32 mouse cellular contexts compared by ENCODE assay signal in genomic region chr8:64238645-64239044, GRCm38 (mm10). TPM values are rescaled to one million over a fixed set of nuclear protein-coding genes. Genes with fewer than 3 reads are reported as not detected.
DNase-seq lines count a peak whose midpoint lies in the region; ATAC-seq and TF ChIP-seq lines count a peak whose summit lies in the region.
"Had no signal": no experiment of that assay in that cellular context is flagged by ENCODE, and none has a peak within 500 bp of the region (broad histone marks: within the 10 kb centered on the region; RNA-seq: fewer than 3 reads in every experiment).

No protein-coding gene starts in this region.

- no peak for TF ChIP-seq CTCF in brain, embryonic 14.5 days (IDR thresholded peaks at IDR 0.05; ENCODE audit: borderline replicate concordance, extremely low read depth, insufficient read depth, insufficient read length)

- 36% methylated on average over 2 of the region's 2 CpGs for WGBS in limb, embryonic 13.5 days
- WGBS in limb, embryonic 10.5 days = 93% methylated on average over 2 of the region's 2 CpGs

- peak; percentile 66; the same call in 1 of the 2 replicates for ATAC-seq in limb, embryonic 13.5 days (ENCODE audit: low FRiP score, low read depth)
- ATAC-seq: forebrain, embryonic 13.5 days; forebrain, postnatal 0 days; hindbrain, embryonic 16.5 days; inflammation-experienced regulatory T-cells, adult 6 months; intestine, embryonic 16.5 days; Patski had no signal

- H3K4me2 ChIP-seq in limb, embryonic 13.5 days (replicated peaks) = no peak overlapping the region
- H3K4me2 ChIP-seq: embryonic facial prominence, embryonic 13.5 days; forebrain, embryonic 13.5 days; heart, embryonic 13.5 days; hindbrain, embryonic 13.5 days had no signal

- no peaks in the 10 kb centered on the region for H3K4me1 ChIP-seq in limb, embryonic 13.5 days
- H3K4me1 ChIP-seq in limb, embryonic 10.5 days = no peaks in the 10 kb centered on the region
- H3K4me1 ChIP-seq: embryonic facial prominence, embryonic 10.5 days; embryonic facial prominence, embryonic 13.5 days; forebrain, embryonic 13.5 days; heart, embryonic 10.5 days; heart, embryonic 13.5 days; hindbrain, embryonic 13.5 days had no signal

- intact Hi-C loops in heart, postnatal 10 days (cut with DNase I) = no loop called here

- peak; percentile 45 to 51 for DNase-seq in cerebellum, postnatal 10 days
- DNase-seq in cerebellum, adult 18-20 months = no peak
- DNase-seq in heart, postnatal 10 days = peak; percentile 1
- DNase-seq in heart, adult 11 months = no peak
- DNase-seq in limb, embryonic 10.5 days (ENCODE audit: low spot score) = no peak
- DNase-seq in brain, embryonic 14.5 days (ENCODE audit: low read depth) = peak; percentile 46
- DNase-seq in gastrocnemius, adult 8-10 months (ENCODE audit: low spot score in 2 of 2) = no peak
- DNase-seq: adrenal gland, postnatal 10 days; B cell, adult 2 months; cerebellum, adult 11-12 months; cerebellum, postnatal 36 days; embryo, embryonic 11 days; forebrain, postnatal 0 days; gastrocnemius, adult 2 months; gastrocnemius, postnatal 25 days; heart, adult 2 months; kidney, adult 18-20 months had no signal

- no peak for TF ChIP-seq POLR2A in brain, embryonic 14.5 days (IDR thresholded peaks at IDR 0.05; ENCODE audit: borderline replicate concordance, extremely low read depth, insufficient read depth, insufficient read length, poor library complexity, severe bottlenecking)

- H3K4me3 ChIP-seq in limb, embryonic 13.5 days = no peak overlapping the region
- H3K4me3 ChIP-seq in limb, embryonic 10.5 days = no peak overlapping the region
- H3K4me3 ChIP-seq: embryonic facial prominence, embryonic 10.5 days; embryonic facial prominence, embryonic 13.5 days; erythroblast, embryonic 14.5 days; forebrain, embryonic 13.5 days; gastrocnemius, adult 2 months; heart, adult 2 months; heart, embryonic 10.5 days; heart, embryonic 13.5 days; hindbrain, embryonic 13.5 days had no signal

- H3K27ac ChIP-seq in limb, embryonic 13.5 days = no peak overlapping the region
- H3K27ac ChIP-seq in limb, embryonic 10.5 days = no peak overlapping the region
- H3K27ac ChIP-seq: embryonic facial prominence, embryonic 10.5 days; embryonic facial prominence, embryonic 13.5 days; forebrain, embryonic 13.5 days; gastrocnemius, adult 2 months; heart, adult 2 months; heart, embryonic 10.5 days; heart, embryonic 13.5 days; hindbrain, embryonic 13.5 days had no signal

- no peaks in the 10 kb centered on the region for H3K36me3 ChIP-seq in limb, embryonic 13.5 days
- no peaks in the 10 kb centered on the region for H3K36me3 ChIP-seq in limb, embryonic 10.5 days
- H3K36me3 ChIP-seq: embryonic facial prominence, embryonic 10.5 days; embryonic facial prominence, embryonic 13.5 days; G1E; heart, embryonic 10.5 days; heart, embryonic 13.5 days; hindbrain, embryonic 13.5 days had no signal

- H3K9ac ChIP-seq in limb, embryonic 13.5 days = no peak overlapping the region
- H3K9ac ChIP-seq: embryonic facial prominence, embryonic 13.5 days; forebrain, embryonic 13.5 days; forebrain, postnatal 0 days; heart, embryonic 13.5 days; hindbrain, embryonic 13.5 days had no signal

- no peaks in the 10 kb centered on the region for H3K27me3 ChIP-seq in limb, embryonic 13.5 days
- H3K27me3 ChIP-seq in limb, embryonic 10.5 days (ENCODE audit: low read depth, poor library complexity, severe bottlenecking) = no peaks in the 10 kb centered on the region
- H3K27me3 ChIP-seq: CH12.LX; embryonic facial prominence, embryonic 13.5 days; forebrain, embryonic 13.5 days; heart, embryonic 13.5 days; hindbrain, embryonic 13.5 days; Patski had no signal

- H3K9me3 ChIP-seq in limb, embryonic 13.5 days = no peaks in the 10 kb centered on the region
- no peaks in the 10 kb centered on the region for H3K9me3 ChIP-seq in limb, embryonic 10.5 days (replicated peaks)
- H3K9me3 ChIP-seq: embryonic facial prominence, embryonic 10.5 days; embryonic facial prominence, embryonic 13.5 days; forebrain, embryonic 13.5 days; G1E; heart, embryonic 10.5 days; heart, embryonic 13.5 days; hindbrain, embryonic 13.5 days had no signal

RNA-seq across cellular contexts. Expression of gene Tll1, which starts 32.6 kb away (rescaled TPM):
- total RNA-seq in heart, postnatal 10 days (2021) = 1 to 10 TPM; 1.6 to 2.0 TPM
- 4.5 and 4.6 TPM in 2 replicates for polyA plus RNA-seq in limb, embryonic 13.5 days (2015; fragmentation: Nextera tagmentation; extraction: Ambion mirVana)
- polyA plus RNA-seq in limb, embryonic 10.5 days (2016; fragmentation: Nextera tagmentation; extraction: Ambion mirVana) = 1.1 and 1.9 TPM in 2 replicates
- 1.2 and 2.9 TPM in 2 replicates for polyA plus RNA-seq in brain, embryonic 14.5 days (2012; rRNA removed)
- total RNA-seq in gastrocnemius, adult 8-10 months (2022) = under 1 TPM; 0.35 to 0.88 (median 0.39) TPM
- total RNA-seq: CH12.LX; hematopoietic stem cell, adult 5-6 weeks had no signal
- polyA plus RNA-seq: erythroblast, embryonic 14.5 days; G1E; inflammation-experienced regulatory T-cells, adult 6 months had no signal

Comparison
In these comparisons a context has a peak if more than half of its experiments do, and no peak if none do; other contexts are left out.
1. DNase-seq: peak in cerebellum, postnatal 10 days (2 of 2), heart, postnatal 10 days (2 of 2) and brain, embryonic 14.5 days (single experiment); none in cerebellum, adult 18-20 months (0 of 2), heart, adult 11 months (single experiment), limb, embryonic 10.5 days (single experiment) and gastrocnemius, adult 8-10 months (0 of 2).